Mouse (Mus musculus) ES-E14 (cell line): ENCODE data around the gene Efcab14.

Source experiments
- ZC3H11A ChIP-seq: IDR thresholded peaks from 2 replicates; pipeline ENCODE4 v1.6.1; 2012; ENCODE audit warnings: low read depth, mild to moderate bottlenecking, inconsistent platforms, low read length, borderline replicate concordance
- ZNF384 ChIP-seq: IDR thresholded peaks from 2 replicates; pipeline ENCODE4 v1.6.1; 2012; ENCODE audit warnings: low read depth, low read length, inconsistent platforms

- TF ChIP-seq ZC3H11A (no peak), ZNF384 (no peak)
Observed at GRCm38 (mm10) chr4:115738481-115738985, 989 bp downstream of the Efcab14 start.
